Mouse (Mus musculus): ENCODE data around the gene Skida1.

DNA sequence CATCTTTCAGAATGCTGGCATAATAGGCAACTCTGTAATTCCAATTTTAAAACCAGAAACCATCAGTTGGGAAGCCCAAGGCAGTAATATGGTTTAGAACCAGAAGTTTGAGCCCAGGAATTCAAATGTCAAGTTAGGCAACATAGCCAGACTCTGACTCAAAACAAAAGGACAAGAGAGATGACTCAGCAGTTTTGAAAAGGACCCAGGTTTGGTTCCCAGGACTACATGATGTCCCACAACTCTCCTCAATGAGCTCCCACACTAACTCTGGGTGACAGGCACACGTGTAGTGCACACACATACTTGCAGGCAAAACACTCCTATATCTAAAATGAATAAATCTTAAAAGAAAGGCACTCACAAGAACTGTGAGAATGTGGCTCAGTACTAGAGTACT, 29.7 kb downstream of the Skida1 start:
- TF ChIP-seq POLR2A (IDR thresholded peaks at IDR 0.05; ENCODE audit: low read depth, low read length) (no peak), CTCF (IDR thresholded peaks at IDR 0.05; ENCODE audit: extremely low read depth, insufficient read length, insufficient replicate concordance, low read depth, low read length) (no peak)

All from small intestine, adult 2 months (tissue).